Mouse (Mus musculus): ENCODE results near the gene Prorsd1. TPM values are rescaled to one million over a fixed set of nuclear protein-coding genes. Genes with fewer than 3 reads are reported as not detected.

Prorsd1 gene
- polyA plus RNA-seq (2015; fragmentation: Illumina TruSeq; extraction: RNeasy Lipid Tissue Mini Kit (QIAGEN cat#74804); ENCODE audit: insufficient read depth, low read depth, low replicate concordance): 3.8 TPM

DNA sequence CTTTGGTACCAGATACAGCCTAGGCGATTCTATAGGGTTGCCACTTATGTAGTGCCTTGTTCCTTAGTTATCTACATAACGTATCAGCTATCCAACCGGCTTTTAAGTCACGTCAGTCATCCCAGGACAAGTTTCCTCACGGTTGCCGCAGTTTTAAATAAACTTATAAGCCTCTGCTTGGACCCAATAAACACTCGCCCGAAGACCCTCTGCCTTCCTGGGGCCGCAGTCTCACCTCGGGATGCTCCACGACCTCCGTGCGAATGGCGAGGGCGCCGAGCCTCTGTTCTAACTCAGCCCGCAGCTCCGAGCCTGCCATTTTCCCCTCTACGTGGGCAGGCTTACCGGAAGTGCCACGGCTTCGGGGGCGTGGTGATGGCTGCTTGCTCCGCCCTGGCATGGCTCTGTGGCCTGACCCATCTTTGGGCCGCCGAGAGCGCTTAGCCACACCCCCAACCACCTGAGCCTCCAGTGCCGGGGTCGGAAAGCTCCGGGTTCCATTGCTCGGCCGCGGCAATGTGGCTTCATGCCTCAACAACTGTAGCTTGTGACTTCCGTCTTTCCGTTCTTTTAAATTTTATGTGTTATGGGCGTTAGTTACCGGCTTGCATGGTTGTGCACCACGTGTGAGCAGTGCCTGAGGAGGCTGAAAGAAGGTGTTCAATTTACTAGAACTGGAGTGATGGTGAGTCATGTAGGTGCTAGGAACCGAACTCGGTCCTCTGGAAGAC lies at the start of gene Prorsd1:
TSS of gene Prorsd1 (minus strand) at position 352 of the 731 bp plus-strand sequence.

DNA sequence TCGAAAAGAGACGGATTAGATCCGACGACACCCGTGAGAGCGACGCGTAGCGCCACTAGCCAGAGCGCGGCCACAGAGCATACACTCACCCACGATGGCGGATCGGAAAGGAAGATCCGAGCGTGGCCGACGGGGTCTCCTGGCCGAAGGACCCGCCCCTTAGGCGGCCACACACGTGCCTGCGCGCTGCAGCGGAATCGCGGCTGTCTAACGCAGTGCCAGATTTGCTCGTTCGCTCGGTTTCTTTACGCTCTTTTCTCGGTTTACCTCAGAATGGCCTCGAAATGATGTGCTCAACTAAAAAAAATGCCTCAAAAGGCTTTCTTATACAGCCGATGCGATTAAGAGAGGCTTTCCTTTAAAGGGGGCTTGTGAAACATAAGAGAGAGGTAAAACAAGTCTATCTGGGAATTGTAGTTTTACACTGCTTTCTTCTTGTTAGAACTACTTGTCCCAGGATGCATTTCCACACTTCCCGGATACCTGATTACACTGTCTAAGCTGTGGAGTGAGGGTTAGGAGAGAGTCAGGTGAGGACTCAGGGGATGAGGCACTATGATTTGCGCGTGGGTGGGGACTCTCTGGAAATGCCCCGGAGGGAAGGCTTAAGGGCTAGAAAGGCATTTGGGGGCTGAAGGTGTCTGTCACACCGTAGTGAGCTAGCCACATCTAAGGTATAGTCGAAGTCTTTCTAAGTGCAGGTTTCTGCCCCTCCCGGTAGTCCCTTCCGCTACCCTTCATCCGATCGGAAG lies 33.1 kb upstream of the Prorsd1 start, which contains the start of the genes Clhc1 and Rps27a:
TSS of gene Clhc1 (plus strand) at position 199 of the 752 bp plus-strand sequence.
TSS of gene Rps27a (minus strand) at position 358 of the 752 bp plus-strand sequence.

DNA sequence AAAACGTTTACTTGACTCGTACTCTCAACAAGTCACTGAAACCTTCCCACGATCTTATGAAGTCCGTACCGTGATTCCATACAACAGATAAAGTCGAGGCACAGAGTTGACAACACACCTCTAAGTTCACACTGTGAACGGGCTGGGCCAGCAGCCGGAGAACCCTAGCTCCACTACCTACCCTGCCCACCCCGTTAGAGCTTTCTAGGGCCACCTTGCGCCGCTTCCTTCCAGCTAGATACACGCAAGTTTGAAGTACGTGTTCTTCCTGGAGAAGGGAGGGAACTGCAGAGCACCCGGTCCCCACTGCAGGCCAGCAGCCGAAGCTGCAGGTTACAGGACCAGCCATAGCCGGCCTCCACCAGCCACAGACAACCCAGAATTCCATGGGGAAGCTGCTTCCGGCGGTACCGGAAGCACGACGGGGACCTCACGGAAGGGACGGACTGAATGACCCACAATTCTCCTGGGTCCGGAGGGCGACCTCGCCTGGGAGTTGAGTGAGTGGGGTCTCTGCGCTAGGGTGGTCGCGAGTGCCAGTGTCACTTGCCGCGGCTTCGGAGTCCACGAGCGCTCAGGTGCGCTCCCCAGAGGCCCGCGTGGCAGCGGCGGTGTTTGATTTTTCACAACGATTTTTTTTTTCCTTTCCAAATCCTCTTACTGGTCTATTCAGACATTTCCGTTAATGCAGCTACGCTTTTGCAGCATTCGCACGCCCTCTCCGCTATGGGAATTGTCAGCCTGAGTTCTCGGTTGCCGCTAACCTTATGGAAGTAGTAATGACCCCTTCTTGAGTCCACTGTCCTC lies 11.4 kb upstream of the Prorsd1 start, which contains the start of gene Mtif2:
TSS of gene Mtif2 (plus strand) at position 421 of the 807 bp plus-strand sequence.

Other genes starting within 250 kb of the Prorsd1 start
- gene Ccdc88a, start 141.4 kb downstream of the Prorsd1 start, polyA plus RNA-seq (2015; fragmentation: Illumina TruSeq; extraction: RNeasy Lipid Tissue Mini Kit (QIAGEN cat#74804); ENCODE audit: insufficient read depth, low read depth, low replicate concordance): 1.8 TPM
- gene Mtif2, start 11.4 kb upstream of the Prorsd1 start, polyA plus RNA-seq (2015; fragmentation: Illumina TruSeq; extraction: RNeasy Lipid Tissue Mini Kit (QIAGEN cat#74804); ENCODE audit: insufficient read depth, low read depth, low replicate concordance): 8.1 TPM
- gene Clhc1, start 32.9 kb upstream of the Prorsd1 start, polyA plus RNA-seq (2015; fragmentation: Illumina TruSeq; extraction: RNeasy Lipid Tissue Mini Kit (QIAGEN cat#74804); ENCODE audit: insufficient read depth, low read depth, low replicate concordance): not detected
- 483 TPM for gene Rps27a, start 33.1 kb upstream of the Prorsd1 start, polyA plus RNA-seq (2015; fragmentation: Illumina TruSeq; extraction: RNeasy Lipid Tissue Mini Kit (QIAGEN cat#74804); ENCODE audit: insufficient read depth, low read depth, low replicate concordance)
- 31.5 TPM for gene Rtn4, start 177.9 kb upstream of the Prorsd1 start, polyA plus RNA-seq (2015; fragmentation: Illumina TruSeq; extraction: RNeasy Lipid Tissue Mini Kit (QIAGEN cat#74804); ENCODE audit: insufficient read depth, low read depth, low replicate concordance)

Measured in pancreas, adult 10 weeks (tissue).